Mouse (Mus musculus) hindbrain, embryonic 14.5 days (tissue): ENCODE measurements around the gene Cuta. TPM values are rescaled to one million over a fixed set of nuclear protein-coding genes. Genes with fewer than 3 reads are reported as not detected.

Experiments used
- ATAC-seq: fragments of 200-750 bp; cut with Nextera tagmentation; 2 replicates; pipeline ENCODE4 v1.8.0; 2017; ENCODE audit warnings: moderate number of reproducible peaks, mild to moderate bottlenecking, moderate TSS enrichment, moderate library complexity; ENCODE audit not compliant: low FRiP score
- DNase-seq: peaks from one replicate; pipeline ENCODE4 v3.0.0-alpha.2; 2015; ENCODE audit warnings: low spot score
- H3K27ac ChIP-seq: fragments of 300-500 bp; sonication (generic); 2 replicates; pipeline ENCODE4 v1.5.1; 2014; ENCODE audit warnings: mild to moderate bottlenecking, moderate library complexity
- H3K27me3 ChIP-seq: fragments of 300-500 bp; sonication (generic); 2 replicates; pipeline ENCODE4 v1.6.1; 2014; ENCODE audit warnings: mild to moderate bottlenecking, low read length, mixed read lengths; ENCODE audit not compliant: control insufficient read depth, insufficient read depth
- H3K36me3 ChIP-seq: fragments of 300-500 bp; sonication (generic); replicated peaks from 2 replicates; pipeline ENCODE4 v1.6.1; 2014; ENCODE audit not compliant: control insufficient read depth, insufficient read depth
- H3K4me1 ChIP-seq: fragments of 300-500 bp; sonication (generic); replicated peaks from 2 replicates; pipeline ENCODE4 v1.6.1; 2014; ENCODE audit warnings: antibody characterized with exemption, low read length, mixed read lengths; ENCODE audit not compliant: control insufficient read depth, insufficient read depth
- H3K4me2 ChIP-seq: fragments of 300-500 bp; sonication (generic); replicated peaks from 2 replicates; pipeline ENCODE4 v1.6.1; 2014; ENCODE audit warnings: mild to moderate bottlenecking, moderate library complexity
- H3K4me3 ChIP-seq: fragments of 300-500 bp; sonication (generic); replicated peaks from 2 replicates; pipeline ENCODE4 v1.5.1; 2014; ENCODE audit warnings: mild to moderate bottlenecking, low read length
- H3K9ac ChIP-seq: fragments of 300-500 bp; sonication (generic); 2 replicates; pipeline ENCODE4 v1.6.1; 2014
- H3K9me3 ChIP-seq: fragments of 300-500 bp; sonication (generic); 2 replicates; pipeline ENCODE4 v1.6.1; 2016; ENCODE audit warnings: low read length; ENCODE audit not compliant: control insufficient read depth
- WGBS: fragments of 180-500 bp; shearing (Covaris S2); extraction: QIAGEN DNeasy Blood & Tissue Kit; methylation state at CpG from one replicate; pipeline ENCODE4 v1.1.7; 2014; 5-methylcytosine and 5-hydroxymethylcytosine counted together
- polyA plus RNA-seq: library from polyadenylated mRNA; unstranded; fragments of >200 nt; fragmentation: Nextera tagmentation; extraction: Ambion mirVana; gene quantifications from 2 replicates; pipeline ENCODE4 v1.2.1, GENCODE M21; 2014

Cuta gene
- polyA plus RNA-seq, 1 experiment from 2014 or later: 112 TPM

DNA sequence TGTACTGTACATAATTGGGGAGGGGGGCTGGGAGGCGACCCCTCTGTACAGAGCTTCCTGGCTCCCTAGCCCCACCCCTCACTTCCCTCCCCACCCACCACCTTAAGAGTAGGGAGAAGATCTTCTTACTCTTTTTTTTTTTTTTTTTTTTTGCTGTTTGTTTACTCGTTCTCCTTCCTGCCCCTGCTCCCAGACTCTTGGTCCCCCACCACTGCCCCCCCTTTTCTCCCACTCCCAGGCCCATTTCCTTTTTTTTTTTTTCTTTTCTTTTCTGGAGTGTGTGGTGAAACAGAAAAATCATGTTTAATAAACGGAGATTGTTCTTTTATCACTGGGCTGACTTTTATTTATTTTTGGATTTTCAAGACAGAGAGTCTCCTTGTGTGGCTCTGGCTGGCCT, 32.7 kb upstream of the Cuta start:
- ATAC-seq (no peak), DNase-seq (no peak)
- no peaks in the 10 kb centered on the region for H3K9me3 ChIP-seq
- 7% methylated on average over 3 of the region's 3 CpGs for WGBS
- peak overlapping the region; percentile 79 for H3K9ac ChIP-seq
- peaks cover 50% of the 10 kb centered on the region for H3K36me3 ChIP-seq
- peaks cover 38% of the 10 kb centered on the region for H3K4me1 ChIP-seq
- peak overlapping the region; percentile 79; the same call in 1 of the 2 replicates for H3K27ac ChIP-seq
- H3K4me2 ChIP-seq: peak overlapping the region; percentile 96
- H3K27me3 ChIP-seq: no peaks in the 10 kb centered on the region
- H3K4me3 ChIP-seq: peak overlapping the region; percentile 92

DNA sequence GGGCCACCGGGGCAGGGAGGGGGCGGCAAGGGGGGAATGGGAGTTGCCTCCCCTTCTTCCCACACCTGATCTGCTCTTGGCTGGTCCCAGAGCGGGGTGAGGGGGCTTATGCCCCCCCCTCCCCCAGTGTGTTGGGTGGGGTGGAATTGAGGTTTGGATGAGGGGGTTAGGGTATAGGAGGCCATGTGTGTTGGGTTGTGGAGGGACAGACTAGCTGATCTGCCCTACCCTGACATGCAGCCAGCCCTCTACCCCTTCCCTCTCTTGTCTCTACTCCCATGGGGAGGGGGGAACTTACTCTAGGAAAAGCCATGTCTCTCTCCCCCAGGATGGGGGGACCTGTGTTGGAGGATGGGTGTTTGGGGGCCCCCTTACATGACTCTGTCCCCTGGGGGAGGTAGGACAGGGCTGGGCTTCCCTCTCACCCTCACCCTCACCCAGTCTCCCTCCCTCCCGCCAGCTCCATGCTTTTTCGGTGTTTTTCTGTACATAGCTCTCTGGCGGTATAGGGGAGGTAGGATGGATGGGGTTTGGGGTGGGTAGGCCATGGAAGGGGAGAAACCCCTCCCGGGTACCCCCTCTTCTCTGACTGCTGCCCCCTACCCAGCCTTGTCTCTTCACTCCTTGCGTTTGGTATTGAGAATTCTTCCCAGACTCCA, 32.0 kb upstream of the Cuta start:
- H3K36me3 ChIP-seq: peaks cover 50% of the 10 kb centered on the region
- H3K4me3 ChIP-seq: no peak overlapping the region
- no peaks in the 10 kb centered on the region for H3K27me3 ChIP-seq
- WGBS: 51% methylated on average over 7 of the region's 8 CpGs
- peaks cover 37% of the 10 kb centered on the region for H3K4me1 ChIP-seq
- H3K27ac ChIP-seq: no peak overlapping the region
- H3K9me3 ChIP-seq: no peaks in the 10 kb centered on the region
- no peak for DNase-seq
- ATAC-seq: no peak
- H3K9ac ChIP-seq: 0 out of 2 replicates have a peak overlapping the region, but pooled peaks have one; percentile 79
- peak overlapping the region; percentile 96; the same call in 1 of the 2 replicates for H3K4me2 ChIP-seq

DNA sequence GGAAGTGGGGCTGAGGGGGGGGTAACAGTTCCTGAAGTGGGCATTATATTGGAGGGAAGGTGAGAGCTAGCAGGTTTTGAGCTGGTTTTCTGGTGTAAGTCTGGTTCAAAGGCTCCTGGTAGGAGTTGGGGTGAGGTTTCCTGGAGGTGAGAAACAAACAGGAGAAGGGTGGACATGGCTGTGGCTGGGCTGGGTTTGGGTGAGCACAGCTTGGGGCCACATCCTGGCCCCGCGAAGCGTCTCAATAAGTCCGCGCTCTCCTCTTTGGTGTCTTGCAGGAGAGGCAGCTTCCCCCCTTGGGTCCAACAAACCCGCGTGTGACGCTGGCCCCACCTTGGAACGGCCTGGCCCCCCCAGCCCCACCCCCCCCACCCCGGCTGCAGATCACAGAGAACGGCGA, 30.9 kb upstream of the Cuta start:
- H3K9me3 ChIP-seq: no peaks in the 10 kb centered on the region
- DNase-seq: no peak
- no peaks in the 10 kb centered on the region for H3K27me3 ChIP-seq
- WGBS: 77% methylated on average over 12 of the region's 12 CpGs
- H3K4me2 ChIP-seq: no peak overlapping the region
- H3K27ac ChIP-seq: no peak overlapping the region
- no peak overlapping the region for H3K4me3 ChIP-seq
- no peak overlapping the region for H3K9ac ChIP-seq
- H3K4me1 ChIP-seq: peaks cover 25% of the 10 kb centered on the region
- ATAC-seq: no peak
- peaks cover 50% of the 10 kb centered on the region for H3K36me3 ChIP-seq

DNA sequence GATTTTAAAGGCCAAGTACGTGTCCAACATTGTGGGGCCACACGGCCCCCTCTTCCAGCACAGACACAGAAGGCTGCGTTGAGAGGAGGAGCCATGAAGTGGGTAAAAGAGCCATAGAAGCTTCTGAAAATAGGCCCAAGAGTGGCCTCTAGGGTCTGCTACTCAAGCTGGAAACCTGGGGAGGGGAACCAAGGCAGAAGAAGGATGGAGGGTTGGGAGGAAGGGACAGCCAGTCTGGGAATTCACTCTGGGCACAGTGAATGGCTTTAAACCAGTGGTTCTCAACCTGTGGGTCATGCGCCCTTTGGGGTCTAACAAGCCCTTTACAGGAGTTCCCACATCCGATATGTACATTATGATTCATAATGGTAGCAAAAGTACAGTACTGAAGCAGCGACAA, 29.9 kb upstream of the Cuta start:
- no peak for ATAC-seq

DNA sequence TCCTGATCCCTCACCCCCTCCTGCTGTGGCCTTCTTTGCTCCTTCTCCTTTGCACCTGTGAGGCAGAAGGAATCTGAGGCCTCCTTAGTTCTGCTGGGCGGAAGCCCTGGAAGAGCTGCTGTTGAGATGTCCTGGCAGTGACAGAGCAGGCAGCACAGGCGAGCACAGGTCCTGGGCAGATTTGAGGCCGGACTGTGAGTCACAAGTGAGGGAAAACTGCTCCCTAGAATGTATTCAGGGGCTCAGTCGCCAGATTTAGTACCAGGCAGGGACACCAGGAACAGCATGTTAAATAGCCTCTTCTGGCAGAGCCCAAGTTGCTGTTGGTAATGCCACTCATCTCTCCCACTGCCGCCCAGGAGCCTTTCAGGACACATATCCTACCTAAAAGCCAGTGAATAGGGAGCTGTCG, 28.8 kb upstream of the Cuta start:
- Histone ChIP-seq H3K27ac (no peak overlapping the region), H3K4me1 (peaks cover 12% of the 10 kb centered on the region; the same call in 1 of the 2 replicates), H3K4me2 (no peak overlapping the region), H3K36me3 (peaks cover 60% of the 10 kb centered on the region), H3K27me3 (no peaks in the 10 kb centered on the region), H3K9ac (no peak overlapping the region), H3K9me3 (no peaks in the 10 kb centered on the region), H3K4me3 (no peak overlapping the region)
- ATAC-seq (no peak), DNase-seq (no peak)
- WGBS: 83% methylated on average over 6 of the region's 6 CpGs

More for the DNA sequence above, 29.9 kb upstream of the Cuta start:
- Histone ChIP-seq H3K9me3 (no peaks in the 10 kb centered on the region), H3K4me1 (peaks cover 20% of the 10 kb centered on the region), H3K9ac (no peak overlapping the region), H3K27ac (no peak overlapping the region), H3K36me3 (peaks cover 51% of the 10 kb centered on the region), H3K27me3 (no peaks in the 10 kb centered on the region), H3K4me2 (no peak overlapping the region), H3K4me3 (no peak overlapping the region)
- WGBS: 89% methylated on average over 6 of the region's 6 CpGs
- DNase-seq: no peak

DNA sequence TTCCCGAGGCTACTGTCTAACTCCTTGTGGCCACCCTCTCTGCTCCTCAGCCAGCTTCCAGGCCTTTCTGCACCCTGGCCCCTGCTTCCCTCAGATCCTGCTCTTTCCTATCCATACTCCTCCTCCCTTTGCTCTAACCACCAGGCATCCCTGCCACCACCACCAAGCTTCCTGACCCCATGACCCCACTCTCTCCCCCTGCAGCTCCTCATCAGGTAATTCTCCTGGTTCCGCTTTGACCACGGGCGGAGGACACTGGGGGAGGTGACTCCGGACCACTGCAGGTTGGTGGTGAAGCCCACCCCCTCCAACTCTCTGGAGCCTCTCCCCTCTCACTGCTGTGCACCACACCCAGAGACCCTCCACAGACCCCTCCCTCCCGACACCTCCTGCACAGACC, 28.1 kb upstream of the Cuta start:
- Histone ChIP-seq H3K9ac (no peak overlapping the region), H3K4me1 (peaks cover 12% of the 10 kb centered on the region; the same call in 1 of the 2 replicates), H3K36me3 (peaks cover 67% of the 10 kb centered on the region), H3K9me3 (no peaks in the 10 kb centered on the region), H3K27me3 (no peaks in the 10 kb centered on the region), H3K4me2 (no peak overlapping the region), H3K4me3 (no peak overlapping the region), H3K27ac (no peak overlapping the region)
- DNase-seq (no peak), ATAC-seq (no peak)
- WGBS: 92% methylated on average over 6 of the region's 6 CpGs

DNA sequence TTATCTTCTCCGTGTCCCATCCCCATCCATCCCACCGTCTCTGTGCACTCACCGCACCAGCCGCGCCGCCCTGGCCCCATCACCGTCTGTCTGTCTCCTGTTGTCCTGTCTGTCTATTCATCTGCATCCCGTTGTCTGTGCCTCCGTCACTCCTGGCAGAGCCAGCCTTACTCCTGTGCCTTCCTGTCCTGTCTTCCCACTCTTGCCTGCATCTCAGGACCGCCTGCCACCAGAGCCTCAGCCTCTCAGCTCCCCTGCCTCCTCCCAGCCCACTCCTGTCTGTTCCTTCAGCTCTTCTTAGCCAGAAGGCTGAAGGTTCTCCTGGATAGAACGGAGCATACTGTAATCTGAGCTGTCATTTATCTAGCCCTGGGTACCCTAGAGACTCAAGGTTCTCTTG, 27.6 kb upstream of the Cuta start:
- peaks cover 72% of the 10 kb centered on the region for H3K36me3 ChIP-seq
- ATAC-seq (no peak), DNase-seq (no peak)
- H3K9me3 ChIP-seq: no peaks in the 10 kb centered on the region
- H3K4me1 ChIP-seq: peaks cover 7% of the 10 kb centered on the region; the same call in 1 of the 2 replicates
- WGBS: 92% methylated on average over 11 of the region's 11 CpGs
- no peaks in the 10 kb centered on the region for H3K27me3 ChIP-seq
- no peak overlapping the region for H3K9ac ChIP-seq
- no peak overlapping the region for H3K4me2 ChIP-seq
- no peak overlapping the region for H3K4me3 ChIP-seq
- H3K27ac ChIP-seq: no peak overlapping the region

DNA sequence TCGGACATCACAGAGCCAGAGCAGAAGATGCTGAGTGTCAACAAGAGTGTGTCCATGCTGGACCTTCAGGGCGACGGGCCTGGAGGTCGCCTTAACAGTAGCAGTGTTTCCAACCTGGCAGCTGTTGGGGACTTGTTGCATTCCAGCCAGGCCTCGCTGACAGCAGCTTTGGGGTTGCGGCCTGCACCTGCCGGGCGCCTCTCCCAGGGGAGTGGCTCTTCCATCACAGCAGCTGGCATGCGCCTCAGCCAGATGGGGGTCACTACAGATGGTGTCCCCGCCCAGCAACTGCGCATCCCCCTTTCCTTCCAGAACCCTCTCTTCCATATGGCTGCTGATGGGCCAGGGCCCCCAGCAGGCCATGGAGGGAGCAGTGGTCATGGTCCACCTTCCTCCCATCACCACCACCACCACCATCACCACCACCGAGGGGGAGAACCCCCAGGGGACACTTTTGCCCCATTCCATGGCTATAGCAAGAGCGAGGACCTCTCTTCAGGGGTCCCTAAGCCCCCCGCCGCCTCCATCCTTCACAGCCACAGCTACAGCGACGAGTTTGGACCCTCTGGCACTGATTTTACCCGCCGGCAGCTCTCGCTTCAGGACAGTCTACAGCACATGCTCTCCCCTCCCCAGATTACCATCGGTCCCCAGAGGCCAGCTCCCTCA, 22.3 kb upstream of the Cuta start:
- peaks cover 98% of the 10 kb centered on the region for H3K36me3 ChIP-seq
- DNase-seq (no peak), ATAC-seq (no peak)
- no peaks in the 10 kb centered on the region for H3K4me1 ChIP-seq
- H3K9ac ChIP-seq: no peak overlapping the region
- H3K4me2 ChIP-seq: no peak overlapping the region
- H3K4me3 ChIP-seq: no peak overlapping the region
- no peaks in the 10 kb centered on the region for H3K9me3 ChIP-seq
- no peaks in the 10 kb centered on the region for H3K27me3 ChIP-seq
- no peak overlapping the region for H3K27ac ChIP-seq
- 84% methylated on average over 20 of the region's 21 CpGs for WGBS

DNA sequence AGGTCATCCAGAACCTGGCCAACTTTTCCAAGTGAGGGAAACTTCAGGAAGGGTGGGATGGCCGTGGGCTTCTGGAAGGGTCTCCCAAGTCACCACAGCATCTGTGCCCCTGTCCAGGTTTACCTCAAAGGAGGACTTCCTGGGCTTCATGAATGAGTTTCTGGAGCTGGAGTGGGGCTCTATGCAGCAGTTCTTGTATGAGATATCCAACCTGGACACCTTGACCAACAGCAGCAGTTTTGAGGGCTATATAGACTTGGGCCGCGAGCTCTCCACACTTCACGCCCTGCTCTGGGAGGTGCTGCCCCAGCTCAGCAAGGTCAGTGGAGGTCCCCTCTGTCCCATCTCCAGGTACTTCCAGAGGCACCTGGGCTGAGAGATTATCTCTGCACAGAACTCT, 20.4 kb upstream of the Cuta start:
- ATAC-seq (no peak), DNase-seq (no peak)
- peaks cover 98% of the 10 kb centered on the region for H3K36me3 ChIP-seq

More for the DNA sequence above, 20.4 kb upstream of the Cuta start:
- H3K4me1 ChIP-seq: no peaks in the 10 kb centered on the region
- no peak overlapping the region for H3K4me3 ChIP-seq
- no peak overlapping the region for H3K4me2 ChIP-seq
- WGBS: 98% methylated on average over 4 of the region's 4 CpGs
- H3K27ac ChIP-seq: no peak overlapping the region
- no peaks in the 10 kb centered on the region for H3K9me3 ChIP-seq
- no peaks in the 10 kb centered on the region for H3K27me3 ChIP-seq
- H3K9ac ChIP-seq: no peak overlapping the region
